Mouse (Mus musculus): ENCODE data around the gene Tst. TPM values are rescaled to one million over a fixed set of nuclear protein-coding genes. Genes with fewer than 3 reads are reported as not detected.

The Tst gene
- polyA plus RNA-seq, 1 experiment = 3.8 TPM

- no peak overlapping the region for H3K4me3 ChIP-seq (replicated peaks)
- no peaks in the 10 kb centered on the region for H3K9me3 ChIP-seq (ENCODE audit: control insufficient read depth, low read length)
- H3K4me1 ChIP-seq (ENCODE audit: control insufficient read depth) = peaks cover 2% of the 10 kb centered on the region; the same call in 1 of the 2 replicates
- H3K27me3 ChIP-seq (ENCODE audit: control insufficient read depth) = peaks cover 4% of the 10 kb centered on the region
- no peaks in the 10 kb centered on the region for H3K36me3 ChIP-seq (ENCODE audit: control insufficient read depth)
- TF ChIP-seq TAL1 (IDR thresholded peaks at IDR 0.05; ENCODE audit: low read length) (no peak), GATA1 (IDR thresholded peaks at IDR 0.05; ENCODE audit: low read length) (no peak)
These were observed 21.2 kb downstream of the Tst start for GRCm38 (mm10) chr15:78384220-78385116.

- Histone ChIP-seq H3K36me3 (ENCODE audit: control insufficient read depth) (no peaks in the 10 kb centered on the region), H3K4me1 (ENCODE audit: control insufficient read depth) (peaks cover 2% of the 10 kb centered on the region; the same call in 1 of the 2 replicates), H3K9me3 (ENCODE audit: control insufficient read depth, low read length) (no peaks in the 10 kb centered on the region), H3K27me3 (ENCODE audit: control insufficient read depth) (peaks cover 4% of the 10 kb centered on the region), H3K4me3 (replicated peaks) (no peak overlapping the region)
- no peak for TF ChIP-seq GATA1 (IDR thresholded peaks at IDR 0.05; ENCODE audit: low read length)
- no peak for TF ChIP-seq TAL1 (IDR thresholded peaks at IDR 0.05; ENCODE audit: low read length)
These were observed 22.1 kb downstream of the Tst start for GRCm38 (mm10) chr15:78383450-78384219.

GRCm38 (mm10) chr15:78382115-78382514, 23.6 kb downstream of the Tst start:
- no peaks in the 10 kb centered on the region for H3K36me3 ChIP-seq (ENCODE audit: control insufficient read depth)
- peaks cover 4% of the 10 kb centered on the region for H3K27me3 ChIP-seq (ENCODE audit: control insufficient read depth)
- peaks cover 2% of the 10 kb centered on the region; the same call in 1 of the 2 replicates for H3K4me1 ChIP-seq (ENCODE audit: control insufficient read depth)
- H3K4me3 ChIP-seq (replicated peaks) = no peak overlapping the region
- TF ChIP-seq TAL1 (IDR thresholded peaks at IDR 0.05; ENCODE audit: low read length) = no peak
- no peak for TF ChIP-seq GATA1 (IDR thresholded peaks at IDR 0.05; ENCODE audit: low read length)
- H3K9me3 ChIP-seq (ENCODE audit: control insufficient read depth, low read length) = no peaks in the 10 kb centered on the region

GRCm38 (mm10) chr15:78380741-78381140, 25.0 kb downstream of the Tst start:
- H3K9me3 ChIP-seq (ENCODE audit: control insufficient read depth, low read length) = no peaks in the 10 kb centered on the region
- no peak for TF ChIP-seq GATA1 (IDR thresholded peaks at IDR 0.05; ENCODE audit: low read length)
- no peak for TF ChIP-seq TAL1 (IDR thresholded peaks at IDR 0.05; ENCODE audit: low read length)
- H3K27me3 ChIP-seq (ENCODE audit: control insufficient read depth) = no peaks in the 10 kb centered on the region
- H3K4me1 ChIP-seq (ENCODE audit: control insufficient read depth) = peaks cover 2% of the 10 kb centered on the region; the same call in 1 of the 2 replicates
- H3K36me3 ChIP-seq (ENCODE audit: control insufficient read depth) = no peaks in the 10 kb centered on the region
- no peak overlapping the region for H3K4me3 ChIP-seq (replicated peaks)

GRCm38 (mm10) chr15:78380208-78380607, 25.5 kb downstream of the Tst start:
- TF ChIP-seq TAL1 (IDR thresholded peaks at IDR 0.05; ENCODE audit: low read length) (no peak), GATA1 (IDR thresholded peaks at IDR 0.05; ENCODE audit: low read length) (no peak)
- no peaks in the 10 kb centered on the region for H3K27me3 ChIP-seq (ENCODE audit: control insufficient read depth)
- no peaks in the 10 kb centered on the region for H3K36me3 ChIP-seq (ENCODE audit: control insufficient read depth)
- H3K4me3 ChIP-seq (replicated peaks) = no peak overlapping the region
- peaks cover 2% of the 10 kb centered on the region; the same call in 1 of the 2 replicates for H3K4me1 ChIP-seq (ENCODE audit: control insufficient read depth)
- H3K9me3 ChIP-seq (ENCODE audit: control insufficient read depth, low read length) = no peaks in the 10 kb centered on the region

- Histone ChIP-seq H3K27me3 (ENCODE audit: control insufficient read depth) (no peaks in the 10 kb centered on the region), H3K9me3 (ENCODE audit: control insufficient read depth, low read length) (no peaks in the 10 kb centered on the region), H3K4me1 (ENCODE audit: control insufficient read depth) (peaks cover 2% of the 10 kb centered on the region; the same call in 1 of the 2 replicates), H3K36me3 (ENCODE audit: control insufficient read depth) (no peaks in the 10 kb centered on the region), H3K4me3 (replicated peaks) (no peak overlapping the region)
- TF ChIP-seq TAL1 (IDR thresholded peaks at IDR 0.05; ENCODE audit: low read length) = no peak
- no peak for TF ChIP-seq GATA1 (IDR thresholded peaks at IDR 0.05; ENCODE audit: low read length)
These were observed 27.2 kb downstream of the Tst start for GRCm38 (mm10) chr15:78378556-78378955.

- Histone ChIP-seq H3K4me3 (replicated peaks) (no peak overlapping the region), H3K36me3 (ENCODE audit: control insufficient read depth) (no peaks in the 10 kb centered on the region), H3K9me3 (ENCODE audit: control insufficient read depth, low read length) (no peaks in the 10 kb centered on the region), H3K27me3 (ENCODE audit: control insufficient read depth) (no peaks in the 10 kb centered on the region), H3K4me1 (ENCODE audit: control insufficient read depth) (peaks cover 2% of the 10 kb centered on the region; the same call in 1 of the 2 replicates)
- TF ChIP-seq TAL1 (IDR thresholded peaks at IDR 0.05; ENCODE audit: low read length) = no peak
- TF ChIP-seq GATA1 (IDR thresholded peaks at IDR 0.05; ENCODE audit: low read length) = no peak
These were observed 27.8 kb downstream of the Tst start for GRCm38 (mm10) chr15:78377859-78378258.

GRCm38 (mm10) chr15:78374204-78374603, 31.5 kb downstream of the Tst start:
- H3K27me3 ChIP-seq (ENCODE audit: control insufficient read depth) = peaks cover 10% of the 10 kb centered on the region
- no peaks in the 10 kb centered on the region for H3K9me3 ChIP-seq (ENCODE audit: control insufficient read depth, low read length)
- TF ChIP-seq TAL1 (IDR thresholded peaks at IDR 0.05; ENCODE audit: low read length) (no peak), GATA1 (IDR thresholded peaks at IDR 0.05; ENCODE audit: low read length) (no peak)

GRCm38 (mm10) chr15:78372796-78373195, 32.9 kb downstream of the Tst start:
- H3K4me1 ChIP-seq (ENCODE audit: control insufficient read depth) = no peaks in the 10 kb centered on the region
- H3K27me3 ChIP-seq (ENCODE audit: control insufficient read depth) = peaks cover 16% of the 10 kb centered on the region
- H3K4me3 ChIP-seq (replicated peaks) = no peak overlapping the region
- no peak for TF ChIP-seq GATA1 (IDR thresholded peaks at IDR 0.05; ENCODE audit: low read length)
- no peak for TF ChIP-seq TAL1 (IDR thresholded peaks at IDR 0.05; ENCODE audit: low read length)
- H3K9me3 ChIP-seq (ENCODE audit: control insufficient read depth, low read length) = no peaks in the 10 kb centered on the region
- H3K36me3 ChIP-seq (ENCODE audit: control insufficient read depth) = no peaks in the 10 kb centered on the region

More at GRCm38 (mm10) chr15:78374204-78374603, 31.5 kb downstream of the Tst start:
- no peak overlapping the region for H3K4me3 ChIP-seq (replicated peaks)
- no peaks in the 10 kb centered on the region for H3K36me3 ChIP-seq (ENCODE audit: control insufficient read depth)
- H3K4me1 ChIP-seq (ENCODE audit: control insufficient read depth) = no peaks in the 10 kb centered on the region

All from erythroblast, embryonic 14.5 days (primary cell).